Mouse (Mus musculus) forebrain, embryonic 16.5 days (tissue): Measurements from ENCODE around the gene Ube4b. TPM values are rescaled to one million over a fixed set of nuclear protein-coding genes. Genes with fewer than 3 reads are reported as not detected.

ENCODE experiments used
- ATAC-seq: fragments of 200-750 bp; cut with Nextera tagmentation; 2 replicates; pipeline ENCODE4 v1.8.0; 2017; ENCODE audit warnings: mild to moderate bottlenecking, moderate library complexity
- H3K27ac ChIP-seq: fragments of 300-500 bp; sonication (generic); 2 replicates; pipeline ENCODE4 v1.5.1; 2014; ENCODE audit warnings: low read length, control low read depth
- H3K27me3 ChIP-seq: fragments of 300-500 bp; sonication (generic); replicated peaks from 2 replicates; pipeline ENCODE4 v1.6.1; 2014; ENCODE audit warnings: low read length; ENCODE audit not compliant: control insufficient read depth, insufficient read depth
- H3K36me3 ChIP-seq: fragments of 300-500 bp; sonication (generic); 2 replicates; pipeline ENCODE4 v1.6.1; 2014; ENCODE audit not compliant: control insufficient read depth, insufficient read depth
- H3K4me1 ChIP-seq: fragments of 300-500 bp; sonication (generic); replicated peaks from 2 replicates; pipeline ENCODE4 v1.6.1; 2014; ENCODE audit warnings: low read length; ENCODE audit not compliant: control insufficient read depth, insufficient read depth
- H3K4me2 ChIP-seq: fragments of 300-500 bp; sonication (generic); 2 replicates; pipeline ENCODE4 v1.6.1; 2014; ENCODE audit warnings: mild to moderate bottlenecking, low read length, control low read depth
- H3K4me3 ChIP-seq: fragments of 300-500 bp; sonication (generic); replicated peaks from 2 replicates; pipeline ENCODE4 v1.5.1; 2014; ENCODE audit warnings: mild to moderate bottlenecking, low read length, control low read depth
- H3K9ac ChIP-seq: fragments of 300-500 bp; sonication (generic); replicated peaks from 2 replicates; pipeline ENCODE4 v1.6.1; 2014; ENCODE audit warnings: low read depth, low read length, control low read depth
- H3K9me3 ChIP-seq: fragments of 300-500 bp; sonication (generic); 2 replicates; pipeline ENCODE4 v1.6.1; 2016; ENCODE audit warnings: low read length; ENCODE audit not compliant: control insufficient read depth
- WGBS: fragments of 180-500 bp; shearing (Covaris S2); extraction: QIAGEN DNeasy Blood & Tissue Kit; methylation state at CpG from one replicate; pipeline ENCODE4 v1.1.7; 2014; 5-methylcytosine and 5-hydroxymethylcytosine counted together
- polyA plus RNA-seq: library from polyadenylated mRNA; unstranded; fragments of >200 nt; fragmentation: Nextera tagmentation; extraction: Ambion mirVana; gene quantifications from 2 replicates; pipeline ENCODE4 v1.2.1, GENCODE M21; 2015

Ube4b gene
- polyA plus RNA-seq, 1 experiment from 2014 or later = 59.8 TPM

GRCm38 (mm10) chr4:149325411-149326162 lies 101.0 kb downstream of the Ube4b start:
- no peaks in the 10 kb centered on the region for H3K4me1 ChIP-seq
- no peak overlapping the region for H3K27ac ChIP-seq
- H3K4me2 ChIP-seq = no peak overlapping the region
- H3K4me3 ChIP-seq = no peak overlapping the region
- whole genome bisulfite sequencing = 80% methylated on average over 10 of the region's 10 CpGs
- peak; percentile 43; the same call in 1 of the 2 replicates for ATAC-seq
- no peak overlapping the region for H3K9ac ChIP-seq
- no peaks in the 10 kb centered on the region for H3K27me3 ChIP-seq
- peaks cover 19% of the 10 kb centered on the region for H3K36me3 ChIP-seq
- H3K9me3 ChIP-seq = no peaks in the 10 kb centered on the region

- Histone ChIP-seq H3K4me2 (no peak overlapping the region), H3K4me1 (0 out of 2 replicates have a peak, but pooled peaks cover 3% of the 10 kb centered on the region), H3K27me3 (no peaks in the 10 kb centered on the region), H3K36me3 (peaks cover 3% of the 10 kb centered on the region; the same call in 1 of the 2 replicates), H3K9ac (no peak overlapping the region), H3K9me3 (no peaks in the 10 kb centered on the region), H3K4me3 (no peak overlapping the region), H3K27ac (no peak overlapping the region)
- ATAC-seq = no peak
- WGBS = 88% methylated on average over 16 of the region's 16 CpGs
These were observed 102.8 kb downstream of the Ube4b start for GRCm38 (mm10) chr4:149323730-149324129.

DNA sequence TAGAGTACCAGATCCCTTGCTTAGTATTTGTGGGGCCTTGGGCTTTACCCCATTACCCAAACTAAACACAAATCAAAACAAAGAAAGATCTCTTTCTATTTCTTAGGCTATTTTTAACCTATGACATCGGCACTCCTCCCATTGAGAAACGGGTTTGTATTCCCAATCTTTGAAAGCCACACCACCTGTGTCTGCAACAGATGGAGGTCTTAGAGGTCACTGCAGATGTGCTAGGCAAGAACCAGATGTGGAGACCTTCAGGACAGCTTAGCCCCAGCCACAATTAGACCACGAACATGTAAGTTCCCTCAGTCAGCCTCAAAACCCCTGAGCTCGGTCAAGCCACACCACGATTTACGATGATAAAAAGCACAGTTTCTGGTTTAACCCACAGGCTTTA lies 103.8 kb downstream of the Ube4b start:
- H3K36me3 ChIP-seq = no peaks in the 10 kb centered on the region
- WGBS = 82% methylated on average over 6 of the region's 6 CpGs
- H3K4me2 ChIP-seq = no peak overlapping the region
- no peak for ATAC-seq
- no peak overlapping the region for H3K27ac ChIP-seq
- no peak overlapping the region for H3K9ac ChIP-seq
- H3K4me1 ChIP-seq = peaks cover 6% of the 10 kb centered on the region
- H3K27me3 ChIP-seq = no peaks in the 10 kb centered on the region
- no peaks in the 10 kb centered on the region for H3K9me3 ChIP-seq
- no peak overlapping the region for H3K4me3 ChIP-seq

- 57% methylated on average over 4 of the region's 4 CpGs for WGBS
- Histone ChIP-seq H3K27me3 (no peaks in the 10 kb centered on the region), H3K4me2 (no peak overlapping the region), H3K36me3 (no peaks in the 10 kb centered on the region), H3K9ac (no peak overlapping the region), H3K4me1 (peaks cover 10% of the 10 kb centered on the region), H3K4me3 (no peak overlapping the region), H3K9me3 (no peaks in the 10 kb centered on the region), H3K27ac (no peak overlapping the region)
- no peak for ATAC-seq
These were observed 104.3 kb downstream of the Ube4b start for GRCm38 (mm10) chr4:149322286-149322685.

DNA sequence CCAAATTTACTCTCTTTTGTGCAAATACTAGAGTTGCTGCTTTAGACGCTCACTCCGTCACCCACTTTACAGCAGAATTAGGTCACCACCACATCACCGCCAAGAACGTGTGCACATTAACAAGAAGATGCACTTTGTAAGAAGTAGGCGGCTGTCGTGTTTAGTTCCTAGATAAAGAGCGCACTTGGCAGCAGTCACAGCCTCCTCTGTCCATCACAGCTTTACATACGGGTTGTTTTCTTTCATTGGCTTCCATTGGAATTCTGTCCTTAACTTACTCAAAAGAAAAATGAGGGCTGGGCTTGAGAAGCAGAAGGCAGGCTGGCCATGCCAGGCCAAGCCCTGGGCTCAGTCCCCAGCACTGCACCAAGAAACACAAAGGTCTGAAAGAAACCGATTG lies 107.5 kb downstream of the Ube4b start:
- no peaks in the 10 kb centered on the region for H3K27me3 ChIP-seq
- WGBS = 17% methylated on average over 9 of the region's 9 CpGs
- H3K4me2 ChIP-seq = no peak overlapping the region
- no peak overlapping the region for H3K4me3 ChIP-seq
- H3K9ac ChIP-seq = no peak overlapping the region
- H3K36me3 ChIP-seq = no peaks in the 10 kb centered on the region
- peaks cover 13% of the 10 kb centered on the region for H3K4me1 ChIP-seq
- no peak overlapping the region for H3K27ac ChIP-seq
- peak; percentile 78 for ATAC-seq
- H3K9me3 ChIP-seq = no peaks in the 10 kb centered on the region

GRCm38 (mm10) chr4:149317387-149317786 lies 109.2 kb downstream of the Ube4b start:
- H3K9ac ChIP-seq = no peak overlapping the region
- no peaks in the 10 kb centered on the region for H3K9me3 ChIP-seq
- H3K4me3 ChIP-seq = no peak overlapping the region
- WGBS = 25% methylated on average over 5 of the region's 5 CpGs
- H3K4me2 ChIP-seq = no peak overlapping the region
- H3K4me1 ChIP-seq = peaks cover 13% of the 10 kb centered on the region
- ATAC-seq = peak; percentile 64
- H3K27ac ChIP-seq = peak overlapping the region; percentile 79
- no peaks in the 10 kb centered on the region for H3K36me3 ChIP-seq
- H3K27me3 ChIP-seq = no peaks in the 10 kb centered on the region

GRCm38 (mm10) chr4:149314275-149314837 lies 112.2 kb downstream of the Ube4b start:
- WGBS = 79% methylated on average over 11 of the region's 11 CpGs
- no peak overlapping the region for H3K4me2 ChIP-seq
- no peak overlapping the region for H3K9ac ChIP-seq
- H3K9me3 ChIP-seq = no peaks in the 10 kb centered on the region
- H3K27ac ChIP-seq = no peak overlapping the region
- no peaks in the 10 kb centered on the region for H3K27me3 ChIP-seq
- no peak for ATAC-seq
- no peak overlapping the region for H3K4me3 ChIP-seq
- H3K4me1 ChIP-seq = peaks cover 13% of the 10 kb centered on the region
- H3K36me3 ChIP-seq = no peaks in the 10 kb centered on the region

DNA sequence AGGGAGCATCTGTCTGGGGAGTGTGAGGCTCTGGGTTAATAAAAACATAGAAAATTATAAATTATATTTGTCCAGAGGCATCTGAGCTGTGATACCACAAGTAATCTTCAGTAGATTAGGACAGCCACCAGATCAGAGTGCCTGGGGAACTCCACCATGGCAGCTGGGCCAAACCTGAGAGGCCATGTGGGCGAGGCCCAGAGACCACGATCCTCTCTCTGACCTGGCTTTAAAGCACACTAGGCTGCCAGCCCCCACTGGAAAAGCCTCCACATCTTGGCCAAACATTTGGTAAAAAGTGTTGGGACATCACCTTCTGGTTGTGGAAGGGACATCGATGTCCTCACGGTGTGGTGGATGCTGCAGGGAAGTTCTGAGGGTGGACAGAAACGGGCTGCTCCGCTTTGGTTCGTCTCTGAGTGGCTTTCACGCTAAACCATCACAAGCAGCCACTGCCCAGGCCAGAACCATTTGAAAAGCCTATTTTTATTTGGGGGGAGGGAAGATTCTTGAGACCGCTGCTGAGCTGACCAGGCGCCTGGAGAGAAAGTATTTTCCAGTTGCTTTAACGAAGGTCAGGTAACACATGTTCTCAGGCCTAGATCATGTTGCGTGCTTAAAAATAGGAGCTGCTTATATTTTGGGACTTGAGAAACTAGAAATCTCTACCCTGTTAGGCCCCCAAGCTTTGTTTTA lies 112.8 kb downstream of the Ube4b start:
- Histone ChIP-seq H3K4me1 (peaks cover 12% of the 10 kb centered on the region), H3K4me2 (no peak overlapping the region), H3K9ac (no peak overlapping the region), H3K4me3 (no peak overlapping the region), H3K27ac (no peak overlapping the region), H3K36me3 (no peaks in the 10 kb centered on the region), H3K9me3 (no peaks in the 10 kb centered on the region), H3K27me3 (no peaks in the 10 kb centered on the region)
- 79% methylated on average over 12 of the region's 12 CpGs for WGBS
- no peak for ATAC-seq

DNA sequence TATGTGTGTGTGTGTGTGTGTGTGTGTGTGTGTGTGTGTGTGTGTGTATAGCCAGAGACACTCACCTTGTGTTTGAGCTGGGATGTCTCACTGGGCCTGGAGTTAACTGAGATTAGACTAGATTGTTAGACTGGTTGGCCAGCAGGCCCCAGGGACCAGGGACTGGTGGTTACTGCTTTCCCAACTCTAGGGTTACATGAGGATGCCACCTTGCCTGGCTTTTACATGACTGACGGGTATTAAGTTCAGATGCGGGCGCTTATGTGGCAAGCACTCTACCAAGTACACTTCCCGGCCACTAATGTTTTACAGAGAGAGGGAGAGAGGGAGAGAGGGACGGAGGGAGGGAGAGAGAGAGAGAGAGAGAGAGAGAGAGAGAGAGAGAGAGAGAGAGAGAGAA lies 114.6 kb downstream of the Ube4b start:
- Histone ChIP-seq H3K4me3 (no peak overlapping the region), H3K9me3 (no peaks in the 10 kb centered on the region), H3K4me1 (peaks cover 5% of the 10 kb centered on the region), H3K9ac (no peak overlapping the region), H3K27me3 (no peaks in the 10 kb centered on the region), H3K4me2 (no peak overlapping the region), H3K36me3 (no peaks in the 10 kb centered on the region), H3K27ac (no peak overlapping the region)
- WGBS = 85% methylated on average over 5 of the region's 5 CpGs
- no peak for ATAC-seq
